Mouse (Mus musculus) heart, embryonic 15.5 days (tissue): ENCODE results near the gene Nup93. TPM values are rescaled to one million over a fixed set of nuclear protein-coding genes. Genes with fewer than 3 reads are reported as not detected.

Experiments
- ATAC-seq: fragments of 200-750 bp; cut with Nextera tagmentation; replicated peaks from 2 replicates; pipeline ENCODE4 v1.8.0; 2017; ENCODE audit warnings: low read depth, moderate TSS enrichment; ENCODE audit not compliant: insufficient number of reproducible peaks, insufficient read depth, low FRiP score
- H3K27ac ChIP-seq: fragments of 300-500 bp; sonication (generic); 2 replicates; pipeline ENCODE4 v1.5.1; 2015; ENCODE audit warnings: mild to moderate bottlenecking, inconsistent platforms
- H3K27me3 ChIP-seq: fragments of 300-500 bp; sonication (generic); 2 replicates; pipeline ENCODE4 v1.6.1; 2015; ENCODE audit warnings: inconsistent platforms
- H3K36me3 ChIP-seq: fragments of 300-500 bp; sonication (generic); 2 replicates; pipeline ENCODE4 v1.6.1; 2015; ENCODE audit warnings: mild to moderate bottlenecking, inconsistent platforms
- H3K4me1 ChIP-seq: fragments of 300-500 bp; sonication (generic); replicated peaks from 2 replicates; pipeline ENCODE4 v1.6.1; 2015; ENCODE audit warnings: inconsistent platforms
- H3K4me2 ChIP-seq: fragments of 300-500 bp; sonication (generic); 2 replicates; pipeline ENCODE4 v1.6.1; 2015; ENCODE audit warnings: inconsistent platforms, mild to moderate bottlenecking, moderate library complexity
- H3K4me3 ChIP-seq: fragments of 300-500 bp; sonication (generic); 2 replicates; pipeline ENCODE4 v1.5.1; 2015; ENCODE audit warnings: mild to moderate bottlenecking, inconsistent platforms
- H3K9ac ChIP-seq: fragments of 300-500 bp; sonication (generic); 2 replicates; pipeline ENCODE4 v1.6.1; 2015; ENCODE audit warnings: mild to moderate bottlenecking, inconsistent platforms
- H3K9me3 ChIP-seq: fragments of 300-500 bp; sonication (generic); replicated peaks from 2 replicates; pipeline ENCODE4 v1.6.1; 2016; ENCODE audit warnings: inconsistent platforms
- WGBS: fragments of 180-500 bp; shearing (Covaris S2); methylation state at CpG from one replicate; pipeline ENCODE4 v1.1.7; 2015; ENCODE audit warnings: mixed read lengths; 5-methylcytosine and 5-hydroxymethylcytosine counted together
- polyA plus RNA-seq: library from polyadenylated mRNA; unstranded; fragments of >200 nt; fragmentation: Nextera tagmentation; extraction: Ambion mirVana; gene quantifications from 2 replicates; pipeline ENCODE4 v1.2.1, GENCODE M21; 2015

Gene Nup93
- polyA plus RNA-seq, 1 experiment from 2014 or later: 51.6 TPM

GRCm38 (mm10) chr8:94273289-94273850 lies 59.0 kb downstream of the Nup93 start:
- Histone ChIP-seq H3K4me3 (no peak overlapping the region), H3K27ac (no peak overlapping the region), H3K9ac (no peak overlapping the region), H3K4me2 (no peak overlapping the region), H3K4me1 (peaks cover 20% of the 10 kb centered on the region), H3K9me3 (no peaks in the 10 kb centered on the region), H3K27me3 (no peaks in the 10 kb centered on the region), H3K36me3 (no peaks in the 10 kb centered on the region)
- WGBS: 90% methylated on average over 5 of the region's 5 CpGs
- ATAC-seq: no peak

- H3K27ac ChIP-seq: no peak overlapping the region
- no peak for ATAC-seq
- H3K9me3 ChIP-seq: no peaks in the 10 kb centered on the region
- peaks cover 20% of the 10 kb centered on the region for H3K4me1 ChIP-seq
- H3K4me2 ChIP-seq: no peak overlapping the region
- no peak overlapping the region for H3K9ac ChIP-seq
- 63% methylated on average over 5 of the region's 5 CpGs for WGBS
- no peak overlapping the region for H3K4me3 ChIP-seq
- no peaks in the 10 kb centered on the region for H3K36me3 ChIP-seq
- H3K27me3 ChIP-seq: no peaks in the 10 kb centered on the region
Observed at GRCm38 (mm10) chr8:94274030-94274429, 59.7 kb downstream of the Nup93 start.

- Histone ChIP-seq H3K9me3 (no peaks in the 10 kb centered on the region), H3K27ac (no peak overlapping the region), H3K36me3 (no peaks in the 10 kb centered on the region), H3K4me3 (no peak overlapping the region), H3K9ac (no peak overlapping the region), H3K4me1 (no peaks in the 10 kb centered on the region), H3K27me3 (no peaks in the 10 kb centered on the region), H3K4me2 (no peak overlapping the region)
- ATAC-seq: no peak
- WGBS: 87% methylated on average over 6 of the region's 6 CpGs
Observed at GRCm38 (mm10) chr8:94278295-94278694, 63.9 kb downstream of the Nup93 start.

- Histone ChIP-seq H3K9ac (no peak overlapping the region), H3K27me3 (no peaks in the 10 kb centered on the region), H3K4me1 (no peaks in the 10 kb centered on the region), H3K27ac (no peak overlapping the region), H3K9me3 (no peaks in the 10 kb centered on the region), H3K4me3 (no peak overlapping the region), H3K36me3 (no peaks in the 10 kb centered on the region), H3K4me2 (no peak overlapping the region)
- 67% methylated on average over 5 of the region's 5 CpGs for WGBS
- ATAC-seq: no peak
Observed at GRCm38 (mm10) chr8:94280001-94280613, 65.7 kb downstream of the Nup93 start.

- Histone ChIP-seq H3K36me3 (no peaks in the 10 kb centered on the region), H3K4me1 (no peaks in the 10 kb centered on the region), H3K9me3 (no peaks in the 10 kb centered on the region), H3K9ac (no peak overlapping the region), H3K4me2 (no peak overlapping the region), H3K4me3 (no peak overlapping the region), H3K27ac (no peak overlapping the region), H3K27me3 (no peaks in the 10 kb centered on the region)
- 87% methylated on average over 3 of the region's 3 CpGs for WGBS
- no peak for ATAC-seq
Observed at GRCm38 (mm10) chr8:94282453-94282985, 68.2 kb downstream of the Nup93 start.

GRCm38 (mm10) chr8:94284204-94284603 lies 69.8 kb downstream of the Nup93 start:
- Histone ChIP-seq H3K4me3 (no peak overlapping the region), H3K4me2 (no peak overlapping the region), H3K27me3 (no peaks in the 10 kb centered on the region), H3K9me3 (no peaks in the 10 kb centered on the region), H3K36me3 (no peaks in the 10 kb centered on the region), H3K27ac (no peak overlapping the region), H3K4me1 (no peaks in the 10 kb centered on the region), H3K9ac (no peak overlapping the region)
- ATAC-seq: no peak
- WGBS: 86% methylated on average over 7 of the region's 7 CpGs

GRCm38 (mm10) chr8:94290606-94291005 lies 76.2 kb downstream of the Nup93 start:
- Histone ChIP-seq H3K27me3 (no peaks in the 10 kb centered on the region), H3K4me2 (no peak overlapping the region), H3K4me3 (no peak overlapping the region), H3K4me1 (peaks cover 22% of the 10 kb centered on the region), H3K27ac (no peak overlapping the region), H3K9me3 (no peaks in the 10 kb centered on the region), H3K9ac (no peak overlapping the region), H3K36me3 (no peaks in the 10 kb centered on the region)
- ATAC-seq: no peak
- 81% methylated on average over 5 of the region's 5 CpGs for WGBS

- no peaks in the 10 kb centered on the region for H3K9me3 ChIP-seq
- no peak overlapping the region for H3K4me3 ChIP-seq
- H3K27me3 ChIP-seq: no peaks in the 10 kb centered on the region
- peak overlapping the region; percentile 90 for H3K27ac ChIP-seq
- H3K9ac ChIP-seq: no peak overlapping the region
- no peaks in the 10 kb centered on the region for H3K36me3 ChIP-seq
- peaks cover 33% of the 10 kb centered on the region for H3K4me1 ChIP-seq
- 24% methylated on average over 6 of the region's 6 CpGs for WGBS
- H3K4me2 ChIP-seq: peak overlapping the region; percentile 36; the same call in 1 of the 2 replicates
- ATAC-seq: peak; percentile 56
Observed at GRCm38 (mm10) chr8:94292072-94292471, 77.7 kb downstream of the Nup93 start.

- 90% methylated on average over 8 of the region's 8 CpGs for WGBS
- peaks cover 38% of the 10 kb centered on the region for H3K4me1 ChIP-seq
- no peaks in the 10 kb centered on the region for H3K27me3 ChIP-seq
- H3K4me3 ChIP-seq: no peak overlapping the region
- H3K27ac ChIP-seq: peak overlapping the region; percentile 90
- H3K9ac ChIP-seq: no peak overlapping the region
- H3K36me3 ChIP-seq: no peaks in the 10 kb centered on the region
- no peak for ATAC-seq
- H3K4me2 ChIP-seq: no peak overlapping the region
- H3K9me3 ChIP-seq: no peaks in the 10 kb centered on the region
Observed at GRCm38 (mm10) chr8:94292626-94293025, 78.3 kb downstream of the Nup93 start.

GRCm38 (mm10) chr8:94295687-94296086 lies 81.3 kb downstream of the Nup93 start:
- peaks cover 37% of the 10 kb centered on the region for H3K4me1 ChIP-seq
- WGBS: 40% methylated on average over 6 of the region's 6 CpGs
- no peak for ATAC-seq
- H3K36me3 ChIP-seq: no peaks in the 10 kb centered on the region
- H3K9me3 ChIP-seq: no peaks in the 10 kb centered on the region
- H3K9ac ChIP-seq: no peak overlapping the region
- no peaks in the 10 kb centered on the region for H3K27me3 ChIP-seq
- H3K4me3 ChIP-seq: no peak overlapping the region
- H3K4me2 ChIP-seq: no peak overlapping the region
- H3K27ac ChIP-seq: peak overlapping the region; percentile 57

GRCm38 (mm10) chr8:94296312-94296991 lies 82.1 kb downstream of the Nup93 start:
- Histone ChIP-seq H3K4me1 (peaks cover 37% of the 10 kb centered on the region), H3K36me3 (peaks cover 4% of the 10 kb centered on the region; the same call in 1 of the 2 replicates), H3K9me3 (no peaks in the 10 kb centered on the region), H3K9ac (no peak overlapping the region), H3K4me3 (no peak overlapping the region), H3K4me2 (no peak overlapping the region), H3K27ac (peak overlapping the region; percentile 57), H3K27me3 (no peaks in the 10 kb centered on the region)
- 26% methylated on average over 9 of the region's 9 CpGs for WGBS
- peak; percentile 56; the same call in 1 of the 2 replicates for ATAC-seq
